Mouse (Mus musculus) retina, postnatal 7 days (tissue): ENCODE measurements around the gene Clic6.
A peak's percentile ranks its signal among the peaks of the same experiment; 100 is the strongest.

Experiments
- DNase-seq: peaks from one replicate; pipeline ENCODE4 v3.0.0-alpha.2; 2012; ENCODE audit warnings: low read depth, low spot score

Gene Clic6

GRCm38 (mm10) chr16:92485436-92485835 is at the start of gene Clic6:
Gene Clic6, plus strand, starts transcription at chr16:92485736.
- no peak for DNase-seq

GRCm38 (mm10) chr16:92439775-92440174 is 45.8 kb upstream of the Clic6 start:
- no peak for DNase-seq

GRCm38 (mm10) chr16:92440229-92440628 is 45.3 kb upstream of the Clic6 start:
- DNase-seq = no peak

- no peak for DNase-seq
Observed at GRCm38 (mm10) chr16:92441203-92441602, 44.3 kb upstream of the Clic6 start.

- no peak for DNase-seq
Observed at GRCm38 (mm10) chr16:92442150-92442549, 43.4 kb upstream of the Clic6 start.

- DNase-seq = no peak
Observed at GRCm38 (mm10) chr16:92442946-92443345, 42.6 kb upstream of the Clic6 start.

GRCm38 (mm10) chr16:92443644-92444113 is 41.9 kb upstream of the Clic6 start:
- no peak for DNase-seq

GRCm38 (mm10) chr16:92445377-92445776 is 40.2 kb upstream of the Clic6 start:
- DNase-seq = no peak

- DNase-seq = no peak
Observed at GRCm38 (mm10) chr16:92449080-92449479, 36.5 kb upstream of the Clic6 start.

- DNase-seq = no peak
Observed at GRCm38 (mm10) chr16:92450331-92450730, 35.2 kb upstream of the Clic6 start.

GRCm38 (mm10) chr16:92451516-92452072 is 33.9 kb upstream of the Clic6 start:
- DNase-seq = no peak

GRCm38 (mm10) chr16:92452609-92453008 is 32.9 kb upstream of the Clic6 start:
- no peak for DNase-seq

- DNase-seq = no peak
Observed at GRCm38 (mm10) chr16:92454002-92454401, 31.5 kb upstream of the Clic6 start.

- no peak for DNase-seq
Observed at GRCm38 (mm10) chr16:92454495-92454894, 31.0 kb upstream of the Clic6 start.

- DNase-seq = no peak
Observed at GRCm38 (mm10) chr16:92455488-92455887, 30.0 kb upstream of the Clic6 start.

GRCm38 (mm10) chr16:92455969-92456368 is 29.6 kb upstream of the Clic6 start:
- no peak for DNase-seq

GRCm38 (mm10) chr16:92457594-92457993 is 27.9 kb upstream of the Clic6 start:
- peak; percentile 76 for DNase-seq

- no peak for DNase-seq
Observed at GRCm38 (mm10) chr16:92461412-92461811, 24.1 kb upstream of the Clic6 start.

GRCm38 (mm10) chr16:92464390-92464972 is 21.1 kb upstream of the Clic6 start:
- DNase-seq = no peak

- DNase-seq = no peak
Observed at GRCm38 (mm10) chr16:92465226-92465625, 20.3 kb upstream of the Clic6 start.

- DNase-seq = peak; percentile 99
Observed at GRCm38 (mm10) chr16:92465642-92466526, 19.7 kb upstream of the Clic6 start.

- DNase-seq = no peak
Observed at GRCm38 (mm10) chr16:92467041-92467440, 18.5 kb upstream of the Clic6 start.

- no peak for DNase-seq
Observed at GRCm38 (mm10) chr16:92468459-92468858, 17.1 kb upstream of the Clic6 start.
